Mouse (Mus musculus) E14TG2a.4 (cell line): ENCODE measurements around the gene Ctnnb1.

Source experiments
- CTCF ChIP-seq: conservative IDR thresholded peaks from 2 replicates; pipeline ENCODE4 v1.5.1; 2014; ENCODE audit warnings: low read length
- NANOG ChIP-seq: IDR thresholded peaks from 2 replicates; pipeline ENCODE4 v1.6.1; 2014; ENCODE audit warnings: borderline replicate concordance, low read length, mixed read lengths
- POU5F1 ChIP-seq: IDR thresholded peaks from 2 replicates; pipeline ENCODE4 v1.6.1; 2014; ENCODE audit warnings: low read length, borderline replicate concordance

- TF ChIP-seq CTCF = no peak
- no peak for TF ChIP-seq NANOG
- TF ChIP-seq POU5F1 = no peak
These were observed 6.6 kb downstream of the Ctnnb1 start for GRCm38 (mm10) chr9:120935634-120935922.
